Mouse (Mus musculus) embryonic fibroblast, embryonic 13.5 days (primary cell): ENCODE results near the gene Atp2a2. TPM values are rescaled to one million over a fixed set of nuclear protein-coding genes. Genes with fewer than 3 reads are reported as not detected.

Source experiments
- H3K27ac ChIP-seq: 2 replicates; pipeline ENCODE4 v1.5.1; 2012; ENCODE audit warnings: low read length, control low read depth, inconsistent platforms; ENCODE audit not compliant: insufficient read depth
- H3K4me1 ChIP-seq: 2 replicates; pipeline ENCODE4 v1.6.1; 2011; ENCODE audit warnings: low read length; ENCODE audit not compliant: control insufficient read depth, insufficient read depth
- H3K4me3 ChIP-seq: 2 replicates; pipeline ENCODE4 v1.5.1; 2011; ENCODE audit warnings: mild to moderate bottlenecking, control low read depth, low read length; ENCODE audit not compliant: insufficient read depth
- CTCF ChIP-seq: IDR thresholded peaks from 2 replicates; pipeline ENCODE4 v1.5.1; 2011; ENCODE audit warnings: mild to moderate bottlenecking, control low read depth, low read length, moderate library complexity, borderline replicate concordance; ENCODE audit not compliant: insufficient read depth
- POLR2A ChIP-seq: IDR thresholded peaks from 2 replicates; pipeline ENCODE4 v1.6.1; 2011; ENCODE audit warnings: low read depth, mild to moderate bottlenecking, control low read depth, low read length, moderate library complexity
- polyA plus RNA-seq: library from polyadenylated mRNA; stranded (reverse); fragments of >200 nt; gene quantifications from 2 replicates; pipeline ENCODE4 v1.2.4, GENCODE M21; 2011; ENCODE audit warnings: low read depth; ENCODE audit not compliant: missing spikeins, insufficient read length

Atp2a2 gene
- polyA plus RNA-seq, 1 experiment = 176 TPM

DNA sequence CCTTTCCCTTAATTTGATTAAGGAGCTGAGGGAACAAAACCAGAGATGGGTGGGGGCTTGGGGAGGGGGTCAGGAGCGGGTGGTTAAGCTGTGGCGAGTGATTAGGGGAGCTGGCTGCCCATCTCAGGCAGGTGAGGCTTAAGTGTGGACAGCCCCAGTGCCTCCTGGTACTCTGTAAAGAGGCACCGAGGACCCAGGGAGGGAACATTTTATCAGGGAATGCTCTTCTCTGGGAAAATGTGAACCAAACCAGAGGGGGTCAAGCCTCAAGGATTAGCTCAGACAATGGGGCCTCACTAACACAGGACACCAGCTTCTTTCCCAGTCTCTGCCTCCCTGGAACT lies 19.1 kb upstream of the Atp2a2 start:
- no peak overlapping the region for H3K4me3 ChIP-seq
- peaks cover 9% of the 10 kb centered on the region for H3K4me1 ChIP-seq
- TF ChIP-seq POLR2A = no peak
- TF ChIP-seq CTCF = no peak
- H3K27ac ChIP-seq = no peak overlapping the region

GRCm38 (mm10) chr5:122520254-122521129 lies 18.5 kb upstream of the Atp2a2 start:
- H3K27ac ChIP-seq = no peak overlapping the region
- H3K4me3 ChIP-seq = no peak overlapping the region
- peaks cover 9% of the 10 kb centered on the region for H3K4me1 ChIP-seq
- TF ChIP-seq POLR2A (no peak), CTCF (no peak)

GRCm38 (mm10) chr5:122519043-122519660 lies 17.1 kb upstream of the Atp2a2 start:
- no peak for TF ChIP-seq CTCF
- no peak for TF ChIP-seq POLR2A
- Histone ChIP-seq H3K4me1 (peaks cover 9% of the 10 kb centered on the region), H3K4me3 (no peak overlapping the region), H3K27ac (peak overlapping the region; percentile 29; the same call in 1 of the 2 replicates)

- Histone ChIP-seq H3K4me1 (peaks cover 9% of the 10 kb centered on the region), H3K27ac (no peak overlapping the region), H3K4me3 (no peak overlapping the region)
- no peak for TF ChIP-seq CTCF
- no peak for TF ChIP-seq POLR2A
These were observed 16.2 kb upstream of the Atp2a2 start for GRCm38 (mm10) chr5:122518247-122518646.

- H3K4me3 ChIP-seq = no peak overlapping the region
These were observed 14.9 kb upstream of the Atp2a2 start for GRCm38 (mm10) chr5:122516901-122517300.

GRCm38 (mm10) chr5:122516029-122516730 lies 14.2 kb upstream of the Atp2a2 start:
- Histone ChIP-seq H3K4me1 (peaks cover 18% of the 10 kb centered on the region), H3K27ac (no peak overlapping the region), H3K4me3 (no peak overlapping the region)
- TF ChIP-seq CTCF (no peak), POLR2A (no peak)

More at GRCm38 (mm10) chr5:122516901-122517300, 14.9 kb upstream of the Atp2a2 start:
- Histone ChIP-seq H3K27ac (no peak overlapping the region), H3K4me1 (peaks cover 12% of the 10 kb centered on the region)
- no peak for TF ChIP-seq POLR2A
- TF ChIP-seq CTCF = no peak

GRCm38 (mm10) chr5:122514127-122514521 lies 12.1 kb upstream of the Atp2a2 start:
- no peak for TF ChIP-seq POLR2A
- no peak for TF ChIP-seq CTCF
- Histone ChIP-seq H3K4me3 (no peak overlapping the region), H3K27ac (no peak overlapping the region), H3K4me1 (peaks cover 17% of the 10 kb centered on the region)

DNA sequence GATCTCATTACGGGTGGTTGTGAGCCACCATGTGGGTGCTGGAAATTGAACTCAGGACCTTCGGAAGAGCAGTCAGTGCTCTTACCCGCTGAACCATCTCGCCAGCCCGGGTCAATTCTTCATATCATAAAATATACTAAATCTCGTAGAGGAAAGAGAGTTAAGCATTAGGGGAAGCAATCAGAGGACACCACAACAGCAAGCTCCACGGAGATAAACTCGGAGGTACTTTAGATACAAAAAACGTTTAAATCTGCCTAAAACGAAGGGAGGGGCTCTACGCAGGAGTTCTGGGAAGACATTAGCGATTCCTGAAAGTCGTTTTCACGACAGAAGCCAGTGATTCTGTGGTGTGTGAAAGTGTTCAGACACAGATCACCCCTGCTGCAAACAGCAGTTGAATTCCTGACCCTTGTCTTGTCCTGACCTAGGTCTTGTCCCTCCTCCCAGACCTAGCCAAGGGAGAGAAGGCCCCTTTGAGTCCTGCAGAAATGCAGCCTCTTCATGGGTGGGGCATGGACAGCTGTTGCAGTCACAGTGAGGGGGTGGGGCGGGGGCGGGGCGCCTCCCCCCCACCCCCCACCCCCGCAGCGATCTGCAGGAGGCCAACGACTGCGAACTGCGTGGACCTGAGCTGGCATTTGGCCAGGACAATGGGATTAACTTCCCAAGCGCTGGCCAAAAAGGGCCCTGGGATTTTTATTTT lies 11.5 kb upstream of the Atp2a2 start:
- Histone ChIP-seq H3K27ac (no peak overlapping the region), H3K4me3 (no peak overlapping the region), H3K4me1 (peaks cover 13% of the 10 kb centered on the region)
- TF ChIP-seq POLR2A (no peak), CTCF (no peak)

- Histone ChIP-seq H3K27ac (peak overlapping the region; percentile 80), H3K4me3 (no peak overlapping the region), H3K4me1 (peaks cover 9% of the 10 kb centered on the region)
- TF ChIP-seq POLR2A (no peak), CTCF (no peak)
These were observed 10.0 kb upstream of the Atp2a2 start for GRCm38 (mm10) chr5:122512011-122512410.

- Histone ChIP-seq H3K4me3 (no peak overlapping the region), H3K4me1 (peaks cover 9% of the 10 kb centered on the region), H3K27ac (peak overlapping the region; percentile 80)
- no peak for TF ChIP-seq CTCF
- peak; percentile 24; the same call in 1 of the 2 replicates for TF ChIP-seq POLR2A
These were observed 9.4 kb upstream of the Atp2a2 start for GRCm38 (mm10) chr5:122511405-122511804.
